Mouse (Mus musculus): Measurements from ENCODE around the gene Psd. TPM values are rescaled to one million over a fixed set of nuclear protein-coding genes. Genes with fewer than 3 reads are reported as not detected.
A peak's percentile ranks its signal among the peaks of the same experiment; 100 is the strongest.

Psd gene
- polyA plus RNA-seq, 1 experiment from 2014 or later: 53.8 TPM

DNA sequence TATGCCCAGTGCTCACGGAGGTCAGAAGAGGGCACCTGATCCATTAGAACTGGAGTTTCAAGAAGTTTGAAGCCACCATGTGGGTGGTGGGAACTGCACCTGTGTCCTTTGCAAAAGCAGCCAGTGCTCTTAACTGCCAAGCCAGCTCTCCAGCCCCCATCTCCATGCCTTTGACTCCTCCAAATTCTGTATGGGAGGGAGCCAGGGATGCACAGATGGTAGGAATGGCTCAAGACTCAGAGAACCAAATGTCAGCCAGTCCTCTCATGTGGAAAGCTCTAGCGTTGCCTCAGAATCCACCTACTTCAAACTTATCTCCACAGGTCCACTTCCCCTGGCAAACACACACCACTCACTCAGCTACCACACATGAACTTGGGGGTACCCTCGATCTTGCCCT lies 7.0 kb upstream of the Psd start:
- H3K36me3 ChIP-seq: peaks cover 24% of the 10 kb centered on the region
- no peak overlapping the region for H3K9ac ChIP-seq
- H3K4me3 ChIP-seq: no peak overlapping the region
- ATAC-seq (ENCODE audit: low read depth): no peak
- H3K4me1 ChIP-seq (replicated peaks): peaks cover 30% of the 10 kb centered on the region
- no peak overlapping the region for H3K4me2 ChIP-seq
- H3K27me3 ChIP-seq: no peaks in the 10 kb centered on the region
- 93% methylated on average over 3 of the region's 3 CpGs for WGBS
- no peaks in the 10 kb centered on the region for H3K9me3 ChIP-seq
- no peak overlapping the region for H3K27ac ChIP-seq (replicated peaks)

DNA sequence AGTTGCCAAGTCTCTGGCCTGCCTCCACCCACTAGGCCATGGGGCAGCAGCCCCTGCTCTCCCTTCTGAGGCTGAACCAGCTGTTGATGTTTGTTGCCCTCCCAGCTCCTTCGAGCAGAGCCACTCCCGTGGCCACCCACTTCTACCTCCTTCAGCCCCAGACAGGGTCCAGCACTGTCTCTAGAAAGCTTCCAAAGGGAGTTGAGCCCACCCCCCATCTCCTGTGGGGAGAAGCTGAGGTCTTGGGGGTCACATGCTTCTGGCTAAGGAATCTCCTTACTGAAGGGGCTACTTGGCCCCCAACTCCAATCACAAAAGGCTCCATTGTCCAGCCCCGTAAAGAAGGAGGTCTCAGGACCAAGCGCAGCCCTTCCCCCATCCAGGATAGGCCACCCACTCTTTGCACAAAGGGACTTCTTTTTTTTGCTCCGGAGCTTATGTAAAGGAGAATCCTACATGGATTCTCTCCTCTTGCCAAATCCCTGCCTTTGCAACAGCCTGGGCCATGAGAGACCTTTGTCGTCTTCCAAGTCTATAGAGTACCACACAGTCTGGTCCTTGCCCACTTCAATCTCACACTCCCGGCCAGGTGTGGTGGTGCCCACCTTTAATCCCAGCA lies 5.9 kb upstream of the Psd start:
- WGBS: 52% methylated on average over 7 of the region's 7 CpGs
- no peak overlapping the region for H3K9ac ChIP-seq
- peaks cover 24% of the 10 kb centered on the region for H3K36me3 ChIP-seq
- no peak for ATAC-seq (ENCODE audit: low read depth)
- H3K27me3 ChIP-seq: no peaks in the 10 kb centered on the region
- 0 out of 2 replicates have a peak overlapping the region, but pooled peaks have one; percentile 3 for H3K4me3 ChIP-seq
- peak overlapping the region; percentile 46; the same call in 1 of the 2 replicates for H3K27ac ChIP-seq (replicated peaks)
- H3K4me1 ChIP-seq (replicated peaks): peaks cover 30% of the 10 kb centered on the region
- peak overlapping the region; percentile 34 for H3K4me2 ChIP-seq
- H3K9me3 ChIP-seq: no peaks in the 10 kb centered on the region

GRCm38 (mm10) chr19:46331936-46332335 lies 5.0 kb upstream of the Psd start:
- Histone ChIP-seq H3K36me3 (peaks cover 24% of the 10 kb centered on the region), H3K9ac (no peak overlapping the region), H3K27me3 (no peaks in the 10 kb centered on the region), H3K27ac (replicated peaks) (no peak overlapping the region), H3K4me3 (0 out of 2 replicates have a peak overlapping the region, but pooled peaks have one; percentile 3), H3K4me1 (replicated peaks) (peaks cover 30% of the 10 kb centered on the region), H3K4me2 (peak overlapping the region; percentile 34), H3K9me3 (no peaks in the 10 kb centered on the region)
- ATAC-seq (ENCODE audit: low read depth): no peak
- WGBS: 88% methylated on average over 3 of the region's 3 CpGs

GRCm38 (mm10) chr19:46331326-46331725 lies 4.4 kb upstream of the Psd start:
- no peaks in the 10 kb centered on the region for H3K27me3 ChIP-seq
- WGBS: 91% methylated on average over 14 of the region's 14 CpGs
- no peak overlapping the region for H3K9ac ChIP-seq
- peaks cover 33% of the 10 kb centered on the region for H3K4me1 ChIP-seq (replicated peaks)
- H3K9me3 ChIP-seq: no peaks in the 10 kb centered on the region
- no peak overlapping the region for H3K27ac ChIP-seq (replicated peaks)
- H3K4me3 ChIP-seq: 0 out of 2 replicates have a peak overlapping the region, but pooled peaks have one; percentile 3
- peaks cover 24% of the 10 kb centered on the region for H3K36me3 ChIP-seq
- peak overlapping the region; percentile 34 for H3K4me2 ChIP-seq
- ATAC-seq (ENCODE audit: low read depth): no peak

DNA sequence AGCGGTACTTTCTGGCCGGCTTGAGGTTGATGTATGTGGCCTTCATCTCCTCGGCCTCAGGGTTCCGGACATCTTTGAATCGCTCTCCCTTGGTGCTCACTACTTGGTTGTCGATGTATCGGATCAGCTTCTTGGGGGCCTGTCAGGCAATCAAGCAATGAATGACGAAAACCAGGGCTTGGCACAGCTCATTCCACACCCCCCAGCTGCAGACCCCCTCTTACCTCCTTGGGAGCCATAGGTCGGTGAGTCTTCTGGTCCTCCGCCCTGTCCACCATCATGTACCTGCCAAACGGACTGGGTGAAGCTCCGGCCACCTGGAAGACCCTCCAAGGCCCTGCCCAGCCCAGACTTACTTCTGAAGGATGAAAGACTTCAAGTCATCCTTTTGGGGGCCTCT lies 3.7 kb upstream of the Psd start:
- H3K9me3 ChIP-seq: no peaks in the 10 kb centered on the region
- peaks cover 4% of the 10 kb centered on the region for H3K27me3 ChIP-seq
- peak overlapping the region; percentile 34; the same call in 1 of the 2 replicates for H3K4me2 ChIP-seq
- peaks cover 40% of the 10 kb centered on the region for H3K4me1 ChIP-seq (replicated peaks)
- peaks cover 24% of the 10 kb centered on the region for H3K36me3 ChIP-seq
- 90% methylated on average over 12 of the region's 12 CpGs for WGBS
- H3K4me3 ChIP-seq: no peak overlapping the region
- no peak overlapping the region for H3K9ac ChIP-seq
- no peak overlapping the region for H3K27ac ChIP-seq (replicated peaks)
- no peak for ATAC-seq (ENCODE audit: low read depth)

DNA sequence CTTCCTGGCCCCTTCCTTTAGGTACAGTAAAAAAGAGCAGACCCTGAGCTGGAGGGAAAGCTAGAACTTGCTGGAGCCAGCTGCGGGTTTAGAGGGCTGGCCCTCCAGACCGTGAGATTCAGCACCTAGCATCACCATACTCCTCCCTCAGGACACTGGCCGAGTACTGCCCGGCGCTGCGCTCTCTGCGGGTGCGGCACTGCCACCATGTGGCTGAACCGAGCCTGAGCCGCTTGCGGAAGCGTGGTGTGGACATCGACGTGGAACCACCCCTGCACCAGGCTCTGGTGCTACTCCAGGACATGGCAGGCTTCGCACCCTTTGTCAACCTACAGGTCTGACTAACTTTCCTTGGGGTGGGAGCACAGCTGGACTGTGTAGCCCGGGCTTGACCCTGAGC lies 3.0 kb upstream of the Psd start:
- H3K4me2 ChIP-seq: peak overlapping the region; percentile 99
- ATAC-seq (ENCODE audit: low read depth): no peak
- H3K9me3 ChIP-seq: no peaks in the 10 kb centered on the region
- peaks cover 46% of the 10 kb centered on the region for H3K4me1 ChIP-seq (replicated peaks)
- whole genome bisulfite sequencing: 5% methylated on average over 16 of the region's 16 CpGs
- H3K9ac ChIP-seq: peak overlapping the region; percentile 45; the same call in 1 of the 2 replicates
- H3K36me3 ChIP-seq: peaks cover 24% of the 10 kb centered on the region
- H3K27me3 ChIP-seq: peaks cover 11% of the 10 kb centered on the region
- H3K27ac ChIP-seq (replicated peaks): no peak overlapping the region
- peak overlapping the region; percentile 65; the same call in 1 of the 2 replicates for H3K4me3 ChIP-seq

DNA sequence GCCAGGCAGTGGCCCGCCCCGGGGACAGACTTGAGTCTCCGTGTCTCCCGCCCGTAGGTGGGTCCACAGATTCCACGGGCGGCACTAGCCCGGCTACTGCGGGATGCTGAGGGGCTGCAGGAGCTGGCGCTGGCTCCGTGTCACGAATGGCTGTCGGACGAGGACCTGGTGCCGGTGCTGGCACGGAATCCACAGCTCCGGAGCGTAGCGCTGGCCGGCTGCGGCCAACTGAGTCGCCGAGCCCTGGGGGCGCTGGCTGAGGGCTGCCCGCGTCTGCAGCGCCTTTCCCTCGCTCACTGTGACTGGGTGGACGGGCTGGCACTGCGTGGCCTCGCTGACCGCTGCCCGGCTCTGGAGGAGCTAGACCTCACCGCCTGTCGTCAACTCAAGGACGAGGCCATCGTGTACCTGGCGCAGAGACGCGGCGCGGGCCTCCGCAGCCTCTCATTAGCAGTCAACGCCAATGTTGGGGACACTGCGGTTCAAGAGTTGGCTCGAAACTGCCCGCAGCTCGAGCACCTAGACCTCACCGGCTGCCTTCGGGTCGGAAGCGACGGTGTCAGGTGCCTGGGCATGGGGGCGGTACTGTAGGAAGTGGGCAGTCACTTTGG lies 2.2 kb upstream of the Psd start:
- H3K4me2 ChIP-seq: peak overlapping the region; percentile 99
- H3K27ac ChIP-seq (replicated peaks): peak overlapping the region; percentile 97
- H3K9ac ChIP-seq: peak overlapping the region; percentile 80
- peaks cover 24% of the 10 kb centered on the region for H3K36me3 ChIP-seq
- H3K4me1 ChIP-seq (replicated peaks): peaks cover 54% of the 10 kb centered on the region
- no peaks in the 10 kb centered on the region for H3K9me3 ChIP-seq
- WGBS: 2% methylated on average over 54 of the region's 54 CpGs
- H3K4me3 ChIP-seq: peak overlapping the region; percentile 65
- H3K27me3 ChIP-seq: peaks cover 19% of the 10 kb centered on the region
- ATAC-seq (ENCODE audit: low read depth): peak; percentile 4

DNA sequence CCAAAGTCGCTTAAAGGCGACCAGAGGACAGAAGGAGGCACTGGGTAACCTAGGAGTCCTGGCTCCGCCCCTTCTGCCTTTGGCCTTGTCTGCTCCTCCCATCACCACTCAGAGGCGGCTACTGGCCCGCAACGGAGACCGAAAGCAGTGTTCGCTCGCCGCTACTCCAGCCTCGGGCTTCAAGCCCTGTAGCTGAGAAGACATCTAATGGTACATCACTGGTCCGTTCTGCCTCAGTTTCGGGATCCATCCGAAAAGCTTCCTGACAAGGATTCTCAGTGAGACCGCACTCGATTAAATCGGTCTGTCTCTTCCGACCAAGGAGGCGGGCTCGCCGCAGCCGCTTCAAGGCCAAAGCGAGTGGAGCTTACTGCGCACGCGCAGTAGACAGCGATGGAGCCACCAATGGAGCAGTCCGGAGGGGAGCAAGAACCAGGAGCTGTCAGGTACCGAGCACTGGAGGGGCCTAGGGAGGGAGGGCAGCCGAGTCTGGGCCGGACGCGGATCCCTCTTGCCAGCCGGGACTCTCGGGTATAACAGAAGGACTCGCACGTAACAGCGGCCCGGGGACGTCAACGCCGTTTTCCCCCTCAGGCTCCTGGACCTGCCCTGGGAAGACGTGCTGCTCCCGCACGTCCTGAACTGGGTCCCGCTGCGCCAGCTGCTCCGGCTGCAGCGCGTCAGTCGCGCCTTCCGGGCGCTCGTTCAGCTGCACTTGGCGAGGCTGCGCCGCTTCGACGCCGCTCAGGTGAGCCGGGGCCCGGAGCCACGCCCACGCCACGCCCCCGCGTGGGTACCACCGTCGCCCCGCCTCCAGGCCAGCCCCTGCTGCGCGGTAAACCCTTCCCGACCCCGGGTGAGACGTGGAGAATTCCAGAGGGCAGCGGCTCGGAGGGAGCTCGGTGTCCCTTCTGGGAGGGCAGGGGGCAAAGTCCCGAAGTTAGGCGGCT lies 1.4 kb upstream of the Psd start, which contains the start of gene Fbxl15:
TSS of gene Fbxl15 (plus strand) at position 104 of the 950 bp plus-strand sequence.
- Histone ChIP-seq H3K4me2 (peak within 1 kb of the TSS; percentile 99), H3K4me3 (peak within 1 kb of the TSS; percentile 65), H3K9me3 (no peaks in the 10 kb centered on the region), H3K36me3 (peaks cover 24% of the 10 kb centered on the region), H3K9ac (peak within 1 kb of the TSS; percentile 80), H3K4me1 (replicated peaks) (peaks cover 57% of the 10 kb centered on the region), H3K27me3 (peaks cover 27% of the 10 kb centered on the region), H3K27ac (replicated peaks) (peak within 1 kb of the TSS; percentile 97)
- WGBS: under 1% methylated on average over 81 of the region's 81 CpGs
- ATAC-seq (ENCODE audit: low read depth): peak; percentile 86

DNA sequence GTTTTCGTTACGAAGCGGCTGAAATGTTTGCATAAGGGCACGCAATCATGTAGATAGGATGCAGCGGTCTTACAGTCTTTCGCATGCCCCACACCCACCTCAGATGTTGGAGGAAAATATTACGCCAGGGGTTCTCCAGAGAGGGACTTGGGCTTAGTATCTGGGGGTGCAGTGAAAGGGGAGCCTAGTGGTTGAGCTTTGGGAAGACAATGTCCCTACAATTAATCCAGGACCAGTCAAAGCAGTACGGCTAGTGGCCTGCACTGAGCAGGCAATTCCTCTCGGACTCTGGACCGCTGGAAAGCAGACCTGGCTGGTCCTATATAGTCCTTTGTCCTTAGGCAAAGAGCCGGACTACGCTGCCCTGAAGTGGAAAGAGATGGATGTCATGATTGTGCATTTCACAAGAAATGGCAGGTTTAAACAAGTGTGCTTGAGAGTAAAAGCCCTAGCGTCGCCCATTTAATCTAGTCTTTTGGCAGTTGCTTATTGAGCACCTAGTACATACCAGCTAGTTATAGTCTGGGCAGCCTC lies 642 bp upstream of the Psd start:
- Histone ChIP-seq H3K36me3 (peaks cover 24% of the 10 kb centered on the region), H3K9me3 (no peaks in the 10 kb centered on the region), H3K9ac (peak overlapping the region; percentile 80), H3K27ac (replicated peaks) (peak overlapping the region; percentile 97), H3K4me2 (peak overlapping the region; percentile 99), H3K4me1 (replicated peaks) (peaks cover 64% of the 10 kb centered on the region), H3K4me3 (peak overlapping the region; percentile 65), H3K27me3 (peaks cover 35% of the 10 kb centered on the region)
- 29% methylated on average over 14 of the region's 14 CpGs for WGBS
- ATAC-seq (ENCODE audit: low read depth): peak; percentile 2; the same call in 1 of the 2 replicates

DNA sequence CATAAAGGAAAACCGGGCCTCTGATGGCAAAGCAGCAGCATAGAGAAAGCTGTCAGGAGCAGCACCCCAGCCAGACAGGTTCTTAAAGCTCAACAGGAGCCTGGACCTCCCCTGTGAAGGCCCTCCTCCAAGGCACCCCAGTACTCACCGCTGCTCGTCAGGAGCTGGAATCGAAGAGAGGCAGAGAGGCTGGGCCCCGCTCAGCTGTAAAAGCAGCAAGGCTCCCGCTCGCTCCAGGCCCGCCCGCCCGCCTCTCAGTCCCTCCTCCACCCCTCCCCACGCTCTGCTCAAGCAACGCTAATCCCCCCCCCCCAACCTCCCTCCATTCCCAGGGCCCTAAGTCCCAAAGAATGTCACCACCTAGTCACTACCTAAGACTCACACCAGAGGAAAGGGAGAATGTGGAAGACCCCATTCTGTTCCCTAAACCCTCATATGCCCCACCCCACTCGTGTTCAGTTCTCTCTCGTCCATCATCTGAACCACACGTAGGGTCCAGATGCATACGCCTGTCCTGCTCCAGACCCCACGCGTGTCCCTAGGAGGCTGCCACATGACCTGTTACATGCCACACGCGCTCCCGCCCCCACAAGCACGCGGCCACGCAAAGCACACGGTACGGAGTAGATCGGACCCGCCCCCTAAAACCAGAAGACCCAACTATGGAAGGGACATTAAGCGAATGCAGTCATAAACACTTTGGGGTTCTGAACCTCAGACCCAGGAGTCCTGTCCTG lies 769 bp downstream of the Psd start:
- H3K27ac ChIP-seq (replicated peaks): peak overlapping the region; percentile 97
- H3K9ac ChIP-seq: peak overlapping the region; percentile 80
- peaks cover 78% of the 10 kb centered on the region for H3K4me1 ChIP-seq (replicated peaks)
- peak overlapping the region; percentile 65 for H3K4me3 ChIP-seq
- H3K9me3 ChIP-seq: no peaks in the 10 kb centered on the region
- peak overlapping the region; percentile 99 for H3K4me2 ChIP-seq
- WGBS: 4% methylated on average over 28 of the region's 29 CpGs
- no peak for ATAC-seq (ENCODE audit: low read depth)
- peaks cover 12% of the 10 kb centered on the region for H3K36me3 ChIP-seq
- peaks cover 35% of the 10 kb centered on the region for H3K27me3 ChIP-seq

DNA sequence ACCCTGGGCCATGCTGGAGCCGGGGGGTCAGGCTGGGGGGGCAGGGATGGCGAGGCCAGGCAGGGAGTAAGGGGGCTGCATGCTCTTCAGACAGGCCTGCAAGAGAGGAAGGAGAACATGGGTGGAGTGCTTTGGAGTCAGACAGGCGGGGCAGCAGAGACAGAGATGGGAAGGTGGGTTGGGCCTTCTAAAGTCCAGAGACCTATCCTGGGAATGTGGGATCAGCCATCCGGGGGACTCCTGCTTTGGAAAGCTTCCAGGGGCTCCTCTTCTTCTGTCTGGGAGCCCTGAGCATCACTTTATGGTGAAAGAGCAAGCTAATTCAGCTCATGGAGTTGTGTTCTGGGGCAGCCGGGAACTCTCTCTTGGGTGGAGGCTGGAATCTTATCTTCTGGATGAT lies 2.0 kb downstream of the Psd start:
- WGBS: 83% methylated on average over 5 of the region's 5 CpGs
- no peaks in the 10 kb centered on the region for H3K36me3 ChIP-seq
- no peak overlapping the region for H3K27ac ChIP-seq (replicated peaks)
- H3K4me1 ChIP-seq (replicated peaks): peaks cover 80% of the 10 kb centered on the region
- 0 out of 2 replicates have a peak overlapping the region, but pooled peaks have one; percentile 80 for H3K9ac ChIP-seq
- no peak for ATAC-seq (ENCODE audit: low read depth)
- H3K4me2 ChIP-seq: peak overlapping the region; percentile 99
- H3K4me3 ChIP-seq: peak overlapping the region; percentile 65
- H3K27me3 ChIP-seq: peaks cover 43% of the 10 kb centered on the region
- H3K9me3 ChIP-seq: no peaks in the 10 kb centered on the region

Measured in neural tube, embryonic 13.5 days (tissue).